Mouse (Mus musculus) v-Abl transformed pro-B cells (cell line): Measurements from ENCODE around the gene Rgl1.

Source experiments
- in situ Hi-C, 2 experiments: fragments of 400-800 bp; cut with MboI; formaldehyde crosslinking; loops; one replicate each; pipeline ENCODE4 v1.15.1; 2025; ENCODE audit not compliant: unreplicated experiment in 2 of 2

Gene Rgl1

DNA sequence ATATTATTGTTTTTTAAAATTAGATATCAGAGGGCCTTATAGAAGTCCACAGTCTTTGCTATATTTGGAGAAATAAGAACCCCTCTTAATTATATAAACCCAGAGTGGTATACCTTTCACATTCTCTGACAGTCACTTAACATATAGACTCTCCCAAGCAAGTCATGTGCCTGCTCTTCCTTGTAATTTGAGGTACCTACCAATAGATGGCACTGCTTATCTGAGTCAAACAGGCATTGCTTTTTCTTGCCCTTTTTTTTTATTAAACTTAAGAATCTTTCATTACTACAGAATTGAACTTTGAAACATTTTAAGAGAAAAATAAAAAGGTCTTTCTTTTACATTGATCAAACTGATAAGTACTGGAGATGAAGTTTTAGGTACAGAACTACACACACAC, 41.9 kb downstream of the Rgl1 start:
- in situ Hi-C loops = no loop called here

DNA sequence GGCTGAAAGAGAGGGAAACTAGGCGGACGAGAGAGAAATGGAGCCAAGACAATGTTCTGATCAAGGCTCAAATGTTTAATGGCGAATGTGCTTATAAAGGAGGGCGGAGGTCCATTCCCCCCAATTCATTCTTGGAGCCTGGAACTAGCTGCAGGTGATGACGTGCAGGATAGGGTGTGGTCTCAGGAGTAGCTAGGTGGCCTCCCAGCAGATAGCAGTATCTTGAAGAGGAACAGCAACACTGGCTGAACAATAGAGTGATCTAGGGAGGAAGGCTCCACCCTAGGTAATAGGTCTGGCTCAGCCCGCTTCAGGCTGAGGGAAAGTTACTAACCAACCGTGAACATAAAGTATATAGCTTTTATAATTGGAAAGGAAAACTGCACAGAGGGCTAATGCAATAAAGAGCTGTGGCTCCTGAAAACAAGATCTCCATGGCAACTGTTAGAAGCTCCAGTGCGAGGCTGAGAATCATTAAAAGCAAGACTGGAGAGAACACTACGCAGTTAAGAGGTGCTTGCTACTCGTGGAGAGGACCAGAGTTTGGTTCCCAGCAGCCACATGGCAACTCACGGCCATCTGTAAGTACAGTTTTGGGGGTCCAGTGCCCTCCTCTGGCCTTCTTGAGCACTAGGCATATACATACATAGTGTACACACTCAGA, 44.5 kb downstream of the Rgl1 start:
- in situ Hi-C loops = no loop called here

DNA sequence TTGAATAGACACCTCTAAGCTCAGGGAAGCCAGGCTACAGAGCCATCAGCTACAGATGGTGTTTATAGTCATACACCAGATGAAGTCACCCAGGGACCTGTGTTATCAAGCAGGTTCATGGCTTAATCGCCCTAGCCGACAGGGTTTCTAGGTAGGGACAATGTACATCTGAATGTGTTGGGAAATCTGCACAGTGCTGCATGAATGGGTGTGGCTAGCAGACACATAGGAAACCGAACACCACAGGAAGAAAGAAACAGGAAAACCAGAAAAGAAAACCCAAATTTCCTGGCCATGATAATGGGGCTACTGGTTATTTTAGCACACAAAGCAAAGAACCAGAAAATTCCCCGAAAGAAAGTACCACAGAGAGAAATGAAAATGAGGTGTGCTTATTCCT, 45.2 kb downstream of the Rgl1 start:
- in situ Hi-C loops = no loop called here

DNA sequence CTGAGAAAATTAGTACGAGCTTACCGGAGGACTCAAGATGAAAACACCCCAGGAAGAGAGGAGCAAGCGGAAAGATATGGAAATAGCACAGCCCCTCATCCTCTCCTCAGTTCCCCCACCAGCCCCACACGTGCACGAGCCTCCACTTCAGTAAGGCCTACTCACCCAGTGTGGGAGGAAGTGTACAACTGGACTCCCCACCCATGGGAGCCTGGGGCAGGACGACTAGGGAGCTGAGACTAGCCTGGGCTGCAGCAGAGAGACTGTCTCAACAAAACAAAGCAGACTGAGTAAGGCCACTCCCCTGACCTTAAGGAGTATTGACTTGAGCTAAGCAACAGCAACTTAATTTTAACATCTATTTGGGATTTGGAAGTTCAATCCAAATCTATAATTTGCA, 48.0 kb downstream of the Rgl1 start:
- in situ Hi-C loops = loop anchor here in 1 of 2 experiments (5.0 kb wide), 1 partner anchor 91 kb away; no protein-coding TSS in a partner anchor

DNA sequence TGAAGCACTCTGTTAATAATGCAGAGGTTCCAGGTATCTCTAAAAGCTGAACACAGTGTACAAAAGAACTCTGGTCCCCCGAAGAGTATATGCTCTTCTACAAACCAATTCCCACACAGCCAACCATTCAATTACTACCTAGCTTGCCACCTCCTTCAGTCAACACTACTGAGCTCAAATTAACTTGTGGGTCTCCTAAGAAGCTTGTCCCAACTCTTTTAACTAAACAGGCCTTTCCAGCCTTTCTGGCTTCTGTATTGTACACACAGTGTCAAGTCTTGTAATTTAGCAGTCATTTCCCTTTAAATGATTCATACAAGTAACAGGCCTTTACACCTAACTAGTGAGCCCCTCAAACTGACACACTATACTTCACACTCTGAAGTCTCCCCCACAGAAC, 48.8 kb downstream of the Rgl1 start:
- in situ Hi-C loops = loop anchor here in 1 of 2 experiments (5.0 kb wide), 1 partner anchor 90 kb away; no protein-coding TSS in a partner anchor

DNA sequence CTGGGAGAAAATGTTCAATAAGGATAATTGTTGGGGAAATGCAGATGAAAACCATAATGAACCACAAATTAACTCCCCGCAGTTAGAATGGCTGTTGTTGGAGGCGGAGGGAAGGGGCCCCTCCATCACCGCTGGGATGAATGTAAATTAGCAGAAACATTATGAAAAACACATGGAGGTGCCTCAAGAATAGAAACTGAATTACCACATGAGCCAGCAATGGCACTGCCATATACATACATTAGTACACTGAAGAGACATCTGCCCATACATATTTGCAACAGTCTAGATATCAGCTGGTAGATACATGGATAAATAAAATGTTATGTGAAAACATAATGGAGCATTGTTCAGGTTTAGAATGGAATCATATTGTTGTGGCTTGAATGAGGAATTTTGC, 51.7 kb downstream of the Rgl1 start:
- in situ Hi-C loops = no loop called here

DNA sequence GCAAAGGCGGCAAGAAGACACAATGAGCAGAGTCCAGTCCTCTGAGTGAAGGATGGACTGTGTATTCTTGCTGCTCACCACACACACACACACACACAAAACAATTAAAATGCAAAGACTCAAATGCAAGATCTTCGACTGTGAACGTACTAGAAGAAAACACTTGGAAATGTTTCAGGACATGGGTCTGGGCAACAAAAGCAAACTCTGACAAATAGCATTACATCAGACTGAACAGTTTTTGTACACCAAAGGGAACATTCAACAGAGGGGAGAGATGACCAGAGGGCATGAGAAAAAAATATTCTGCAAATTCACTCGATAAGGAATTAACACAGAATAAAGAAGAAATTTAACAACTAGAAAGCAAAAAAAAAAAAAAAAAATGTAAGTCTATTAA, 52.2 kb downstream of the Rgl1 start:
- in situ Hi-C loops = no loop called here

DNA sequence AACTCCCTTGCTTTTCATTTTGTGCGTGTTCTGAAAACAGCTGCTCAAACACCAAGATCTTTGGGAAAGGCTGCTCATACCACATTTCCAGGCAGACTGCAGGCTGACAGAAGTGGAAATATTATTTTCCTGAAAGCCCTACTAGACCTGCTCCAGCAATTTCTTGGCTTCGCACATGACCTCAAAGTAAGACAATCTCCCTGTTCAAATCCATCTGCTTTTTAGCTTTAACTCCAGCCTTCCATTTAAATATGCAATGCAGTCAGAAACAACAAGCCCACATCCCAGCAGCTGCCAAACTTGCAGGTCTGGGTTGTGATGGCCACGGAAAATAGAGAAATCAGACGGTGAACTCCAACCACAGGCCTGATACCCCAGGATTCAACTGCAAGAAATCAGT, 55.1 kb downstream of the Rgl1 start:
- in situ Hi-C loops = no loop called here

DNA sequence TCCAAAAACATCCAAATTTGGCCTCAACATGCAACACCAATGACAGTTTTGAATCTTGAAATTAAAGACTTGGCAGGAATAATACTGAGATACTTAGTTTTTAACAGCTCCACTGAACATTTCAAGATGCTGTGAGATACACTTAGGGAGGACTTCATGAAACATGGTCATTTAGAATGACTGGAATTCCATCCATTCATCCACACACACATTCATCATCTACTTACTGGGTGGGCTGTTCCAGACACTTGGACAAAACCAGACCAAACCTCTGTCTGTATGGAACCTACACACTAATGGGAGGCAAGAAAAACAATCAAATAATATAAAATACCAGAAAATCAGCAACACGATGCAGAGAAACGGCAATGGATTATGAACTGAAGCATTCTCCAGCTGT, 58.6 kb downstream of the Rgl1 start:
- in situ Hi-C loops = no loop called here

DNA sequence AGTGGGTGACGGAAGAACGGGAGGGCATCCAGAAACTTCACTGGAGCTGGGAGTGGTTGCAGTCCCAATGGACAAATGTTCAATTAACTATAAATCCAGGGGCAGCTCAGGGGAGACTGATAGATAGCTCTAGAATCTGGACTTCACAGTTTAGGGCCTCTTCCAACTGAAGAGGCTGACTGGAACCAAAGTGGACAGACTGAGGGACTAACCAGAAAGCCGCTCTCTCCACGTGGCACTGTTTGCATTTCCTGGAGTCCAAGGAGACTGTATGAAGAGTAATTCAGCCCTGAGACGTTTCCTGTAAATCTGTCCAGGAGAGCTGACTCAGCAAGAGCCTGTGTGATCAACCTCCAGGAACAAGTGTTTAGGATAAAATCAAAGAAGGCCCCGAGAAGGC, 62.2 kb downstream of the Rgl1 start:
- in situ Hi-C loops = no loop called here

DNA sequence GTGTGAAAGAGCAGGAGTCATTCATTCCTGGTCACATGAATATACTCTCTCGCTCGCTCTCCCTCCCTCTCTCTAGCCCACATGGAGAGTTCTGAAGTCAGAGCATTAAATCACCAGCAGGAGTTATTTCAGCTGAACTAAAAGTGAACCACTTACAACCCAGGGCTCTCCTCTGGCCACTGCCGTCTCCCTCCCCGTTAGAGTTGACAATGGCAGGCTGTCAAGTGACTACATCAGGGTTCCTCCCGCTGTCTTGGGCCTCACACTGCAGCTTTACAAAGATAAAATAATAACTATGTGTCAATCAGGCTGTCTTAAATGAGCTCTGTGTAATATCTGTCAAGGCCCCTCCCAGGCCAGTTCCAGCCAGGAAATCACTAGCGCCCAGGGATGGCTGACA, 63.2 kb downstream of the Rgl1 start:
- in situ Hi-C loops = no loop called here

DNA sequence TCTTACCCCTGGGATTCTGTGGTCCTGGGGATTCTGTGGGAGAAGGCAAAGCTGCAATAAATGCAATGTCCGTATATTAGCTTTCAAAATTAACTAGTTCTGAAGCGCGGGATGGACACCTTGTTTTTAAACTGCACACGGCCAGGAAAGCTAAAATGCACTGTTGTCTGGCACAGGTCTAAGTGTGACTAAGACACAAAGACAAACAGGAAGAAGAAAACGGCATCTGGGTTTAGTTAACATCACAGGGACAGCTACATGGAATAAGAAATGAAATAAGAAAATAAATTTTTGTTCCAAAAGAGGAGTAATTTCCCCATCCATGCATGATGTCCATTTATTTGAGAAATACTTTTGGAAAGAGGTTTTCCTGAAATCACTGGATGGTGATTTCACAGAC, 65.1 kb downstream of the Rgl1 start:
- in situ Hi-C loops = no loop called here

DNA sequence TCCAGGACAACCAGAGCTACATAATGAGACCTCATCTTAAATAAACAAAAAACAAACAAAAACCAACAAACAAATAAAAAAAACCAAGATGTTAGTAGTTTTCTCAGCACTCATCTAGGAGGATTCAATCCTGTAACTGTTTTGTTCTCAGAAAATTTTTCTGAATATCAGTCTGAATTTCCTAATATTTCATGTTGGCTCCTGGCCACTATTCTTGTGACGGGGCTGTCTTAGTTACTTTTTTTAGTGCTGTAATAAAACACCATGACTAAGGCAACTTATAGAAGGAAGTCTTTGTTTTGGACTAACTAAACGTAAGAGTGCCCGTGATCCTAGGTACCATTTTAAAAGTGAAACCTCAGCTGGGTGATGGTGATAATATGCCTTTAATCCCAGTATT, 68.8 kb downstream of the Rgl1 start:
- in situ Hi-C loops = no loop called here

DNA sequence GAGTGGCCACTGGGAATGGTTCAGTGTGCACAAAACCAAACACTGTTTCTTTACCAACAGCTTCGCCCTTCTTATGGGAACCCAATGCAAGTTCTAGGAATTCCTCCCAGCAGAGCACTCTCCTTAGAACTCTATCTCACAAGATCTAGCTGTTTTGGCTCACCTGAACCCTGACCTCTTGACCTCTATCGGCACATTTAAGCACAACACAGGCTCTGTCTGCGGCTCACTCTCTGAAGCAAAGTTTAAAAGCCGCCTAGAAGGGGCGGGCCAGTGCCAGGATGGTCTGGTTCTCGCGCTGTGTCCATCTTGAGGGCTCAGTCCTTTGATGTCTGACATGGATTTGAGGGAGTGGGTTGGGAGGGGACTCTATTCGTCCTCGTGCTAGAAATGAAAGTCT, 70.7 kb downstream of the Rgl1 start:
- in situ Hi-C loops = no loop called here

DNA sequence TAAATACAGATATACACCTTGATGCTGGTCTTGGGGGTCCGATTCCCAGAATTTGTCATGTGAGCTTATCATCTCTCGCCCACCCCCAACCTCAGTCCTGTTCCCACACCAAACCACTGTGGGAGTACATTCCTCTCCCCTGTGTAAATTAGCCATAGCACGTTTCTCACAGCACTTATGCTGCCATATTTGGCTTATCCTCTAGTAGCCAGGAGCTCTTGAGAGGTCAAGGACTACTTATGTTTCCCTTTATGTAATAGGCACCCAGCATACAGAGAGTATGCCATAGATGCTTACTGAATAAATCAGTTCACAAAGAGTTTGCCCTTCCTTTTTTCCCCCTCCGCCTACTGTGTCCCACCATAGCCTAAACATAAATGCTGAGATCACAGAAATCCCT, 76.2 kb downstream of the Rgl1 start:
- in situ Hi-C loops = no loop called here

DNA sequence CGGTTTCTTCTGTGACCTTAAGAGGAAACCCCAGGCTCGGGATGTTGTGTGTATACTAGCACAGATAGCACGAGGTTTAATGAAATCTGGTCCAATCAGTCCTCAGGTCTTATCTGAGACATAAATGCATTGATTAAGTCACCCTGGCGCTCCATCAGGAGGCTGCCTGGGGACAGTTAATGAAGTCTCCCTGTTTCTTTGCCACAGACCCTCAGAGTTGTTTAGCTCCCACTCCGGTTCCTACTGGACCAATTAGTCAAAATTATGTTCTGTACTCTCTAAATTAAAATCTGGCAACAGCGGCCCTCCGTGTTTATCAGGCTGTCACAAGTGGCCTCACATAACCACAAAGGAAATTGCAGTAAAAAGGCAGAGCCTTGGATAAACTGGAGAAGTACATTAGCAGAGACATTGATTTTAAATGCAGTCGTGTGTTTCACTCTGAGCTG, 78.4 kb downstream of the Rgl1 start:
- in situ Hi-C loops = no loop called here

DNA sequence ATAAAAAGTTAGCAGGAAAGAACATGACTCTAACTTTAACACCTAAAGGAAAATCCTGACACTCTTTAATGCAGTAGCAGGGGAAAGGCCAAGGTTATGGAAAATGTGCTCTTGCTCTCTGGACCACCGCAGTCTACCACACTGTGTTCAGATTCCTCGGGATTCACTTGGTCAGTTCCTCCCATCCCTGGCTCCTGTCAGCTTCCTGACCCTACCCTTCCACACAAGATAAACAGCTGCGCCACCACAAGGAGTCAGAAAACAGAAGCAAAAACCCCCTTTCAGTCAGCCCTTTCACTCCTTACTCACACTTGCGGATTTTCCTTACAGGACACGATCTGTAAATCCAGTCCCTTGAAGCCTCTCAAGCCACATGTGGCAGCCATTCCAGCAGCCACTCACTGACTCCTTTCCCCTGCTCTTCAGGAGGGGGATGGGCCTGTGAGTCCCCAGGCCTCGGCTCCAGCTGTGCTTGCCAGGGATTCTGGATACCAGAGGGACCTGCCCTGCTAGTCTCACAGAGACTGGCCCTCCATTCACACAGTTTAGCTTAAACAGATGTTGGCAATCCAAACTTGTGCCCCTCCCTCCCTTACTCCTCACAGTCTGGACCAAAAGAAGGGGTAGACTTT, 78.9 kb downstream of the Rgl1 start:
- in situ Hi-C loops = no loop called here

DNA sequence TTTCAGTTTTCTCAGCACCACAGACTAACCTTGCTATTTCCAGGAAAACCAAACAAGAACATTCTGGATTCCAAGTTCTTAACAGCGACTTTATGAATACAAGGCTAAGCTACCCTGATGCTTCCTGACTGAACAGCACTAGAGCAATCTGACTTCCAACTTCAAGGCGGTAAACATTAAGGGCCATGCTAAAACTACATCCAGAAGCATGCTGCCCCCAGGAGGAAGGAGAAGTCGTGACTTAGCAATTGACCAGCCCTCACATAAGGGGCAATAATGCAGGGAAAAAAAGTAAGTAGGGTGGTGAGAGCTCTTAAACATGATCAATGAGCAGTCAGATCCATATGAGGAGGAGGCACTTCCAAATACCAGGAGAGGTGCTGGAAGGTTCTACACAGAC, 80.6 kb downstream of the Rgl1 start:
- in situ Hi-C loops = no loop called here

DNA sequence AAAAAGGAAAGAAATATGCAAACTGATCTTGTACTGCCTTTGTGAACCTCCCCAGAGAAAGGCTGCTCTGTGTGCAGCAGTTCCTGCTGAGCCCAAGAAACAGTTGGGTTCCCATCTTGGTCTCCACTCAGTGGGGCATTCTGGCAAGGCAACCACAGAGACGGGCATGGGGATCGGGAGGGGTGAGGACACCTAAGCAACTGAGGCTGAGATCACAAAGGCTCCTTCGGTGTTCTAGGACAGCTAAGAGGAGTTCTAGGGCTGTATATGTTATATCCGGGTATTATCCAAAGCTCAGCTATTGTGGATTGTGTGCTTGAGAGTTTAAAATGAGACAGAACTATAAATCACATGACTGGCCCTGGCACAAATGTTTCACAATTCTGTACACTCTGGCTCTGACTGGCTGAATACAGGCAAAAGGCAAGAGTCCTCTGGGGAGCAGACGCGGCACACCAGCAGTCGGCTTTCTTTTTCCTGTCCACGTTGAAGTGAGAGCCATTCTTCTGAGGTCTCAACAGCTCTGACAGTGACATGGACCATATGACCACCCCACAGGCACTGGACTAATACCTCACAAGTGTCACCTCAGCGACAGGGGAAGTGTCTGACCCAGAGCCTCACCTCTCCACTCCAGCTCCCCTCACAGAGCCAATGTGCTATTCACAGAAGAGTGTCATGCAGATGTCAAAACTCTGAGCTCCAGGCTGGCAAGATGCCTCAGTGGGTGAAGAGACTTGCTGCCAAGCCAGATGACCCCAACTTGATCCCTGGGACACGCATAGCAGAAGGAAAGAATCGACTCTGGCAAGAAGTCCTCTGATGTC, 83.6 kb downstream of the Rgl1 start:
- in situ Hi-C loops = no loop called here

DNA sequence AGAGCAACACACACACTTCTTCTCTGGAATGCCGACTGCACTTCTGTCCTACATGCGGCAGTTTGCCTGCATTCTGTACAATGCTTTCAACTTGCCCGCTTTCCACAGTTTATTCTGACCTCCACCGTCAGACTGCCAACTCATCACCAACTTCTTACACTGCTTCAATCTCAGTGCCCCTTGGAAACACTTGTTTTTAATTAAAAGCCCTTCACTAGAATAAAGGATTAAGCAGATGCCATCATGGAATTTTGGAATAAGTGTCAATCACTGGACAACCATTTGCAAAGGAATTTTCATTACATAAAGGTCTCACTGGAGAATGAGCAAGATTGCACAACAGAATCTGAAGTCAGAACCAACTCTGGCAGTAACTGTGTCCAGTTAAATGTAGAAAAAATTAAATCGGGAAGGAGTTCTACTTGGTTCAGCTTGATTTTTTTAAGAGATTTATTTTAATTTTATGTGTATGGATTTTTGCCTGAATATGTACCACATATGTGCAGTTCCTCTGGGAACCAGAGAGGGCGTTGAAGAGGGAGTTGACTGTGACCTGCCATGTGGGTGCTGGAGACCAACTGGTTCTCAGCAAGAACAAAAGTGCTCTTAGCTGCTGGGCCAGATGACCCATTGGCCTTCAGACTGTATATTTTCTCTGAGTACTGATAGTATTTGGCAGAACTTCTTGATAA, 84.3 kb downstream of the Rgl1 start:
- in situ Hi-C loops = no loop called here

DNA sequence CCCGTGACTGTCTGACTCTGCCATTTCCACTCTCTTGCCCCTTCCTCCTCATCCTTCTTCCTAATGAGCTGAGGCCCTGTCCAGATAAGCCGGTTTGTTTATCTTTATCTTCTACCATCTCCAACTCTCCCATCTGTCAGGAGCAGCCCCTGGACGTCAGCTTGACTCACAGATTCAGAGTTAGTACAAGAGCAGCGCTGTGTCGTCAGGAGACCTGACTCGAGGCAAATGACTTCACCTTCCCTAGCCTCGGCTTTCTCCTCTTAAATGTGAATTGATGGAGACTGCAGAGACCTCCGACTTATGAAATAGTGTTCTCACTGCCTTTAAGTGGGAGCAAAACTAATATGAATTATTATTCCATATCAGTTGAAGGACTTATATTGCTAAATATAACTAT, 85.0 kb downstream of the Rgl1 start:
- in situ Hi-C loops = no loop called here
